Mouse (Mus musculus) spleen, adult 2 months (tissue): ENCODE data around the gene Aes.

ENCODE experiments used
- CTCF ChIP-seq: fragments of 200-500 bp; IDR thresholded peaks from 2 replicates; pipeline ENCODE4 v1.5.1; 2011; ENCODE audit warnings: mild to moderate bottlenecking, inconsistent platforms; ENCODE audit not compliant: insufficient read depth, insufficient read length, insufficient replicate concordance; ENCODE audit errors: extremely low read depth
- POLR2A ChIP-seq: fragments of 200-500 bp; IDR thresholded peaks from 2 replicates; pipeline ENCODE4 v1.6.1; 2011; ENCODE audit warnings: low read depth, low read length, inconsistent platforms

GRCm38 (mm10) chr10:81548944-81549343, 10.3 kb upstream of the Aes start:
- TF ChIP-seq POLR2A (no peak), CTCF (no peak)
